Mouse (Mus musculus) limb, embryonic 13.5 days (tissue): ENCODE data around the gene Bcor. TPM values are rescaled to one million over a fixed set of nuclear protein-coding genes. Genes with fewer than 3 reads are reported as not detected.

Source experiments
- ATAC-seq: fragments of 200-750 bp; cut with Nextera tagmentation; 2 replicates; pipeline ENCODE4 v1.8.0; 2017; ENCODE audit warnings: low read depth, moderate number of reproducible peaks, moderate TSS enrichment; ENCODE audit not compliant: low FRiP score
- H3K27ac ChIP-seq: fragments of 300-500 bp; sonication (generic); 2 replicates; pipeline ENCODE4 v1.5.1; 2015; ENCODE audit warnings: inconsistent platforms, mild to moderate bottlenecking, moderate library complexity
- H3K27me3 ChIP-seq: fragments of 300-500 bp; sonication (generic); 2 replicates; pipeline ENCODE4 v1.6.1; 2015; ENCODE audit warnings: mild to moderate bottlenecking, inconsistent platforms
- H3K36me3 ChIP-seq: fragments of 300-500 bp; sonication (generic); 2 replicates; pipeline ENCODE4 v1.6.1; 2015; ENCODE audit warnings: inconsistent platforms, mild to moderate bottlenecking, moderate library complexity
- H3K4me1 ChIP-seq: fragments of 300-500 bp; sonication (generic); 2 replicates; pipeline ENCODE4 v1.6.1; 2015; ENCODE audit warnings: inconsistent platforms
- H3K4me2 ChIP-seq: fragments of 300-500 bp; sonication (generic); replicated peaks from 2 replicates; pipeline ENCODE4 v1.6.1; 2015; ENCODE audit warnings: inconsistent platforms, mild to moderate bottlenecking, moderate library complexity
- H3K4me3 ChIP-seq: fragments of 300-500 bp; sonication (generic); 2 replicates; pipeline ENCODE4 v1.5.1; 2015; ENCODE audit warnings: moderate library complexity, mild to moderate bottlenecking, inconsistent platforms
- H3K9ac ChIP-seq: fragments of 300-500 bp; sonication (generic); 2 replicates; pipeline ENCODE4 v1.6.1; 2015; ENCODE audit warnings: mild to moderate bottlenecking, inconsistent platforms
- H3K9me3 ChIP-seq: fragments of 300-500 bp; sonication (generic); 2 replicates; pipeline ENCODE4 v1.6.1; 2016; ENCODE audit warnings: inconsistent platforms
- WGBS: fragments of 180-500 bp; shearing (Covaris S2); methylation state at CpG from one replicate; pipeline ENCODE4 v1.1.7; 2015; 5-methylcytosine and 5-hydroxymethylcytosine counted together
- polyA plus RNA-seq: library from polyadenylated mRNA; unstranded; fragments of >200 nt; fragmentation: Nextera tagmentation; extraction: Ambion mirVana; gene quantifications from 2 replicates; pipeline ENCODE4 v1.2.1, GENCODE M21; 2015

Bcor gene
- 16.8 and 17.8 TPM in 2 replicates for polyA plus RNA-seq

DNA sequence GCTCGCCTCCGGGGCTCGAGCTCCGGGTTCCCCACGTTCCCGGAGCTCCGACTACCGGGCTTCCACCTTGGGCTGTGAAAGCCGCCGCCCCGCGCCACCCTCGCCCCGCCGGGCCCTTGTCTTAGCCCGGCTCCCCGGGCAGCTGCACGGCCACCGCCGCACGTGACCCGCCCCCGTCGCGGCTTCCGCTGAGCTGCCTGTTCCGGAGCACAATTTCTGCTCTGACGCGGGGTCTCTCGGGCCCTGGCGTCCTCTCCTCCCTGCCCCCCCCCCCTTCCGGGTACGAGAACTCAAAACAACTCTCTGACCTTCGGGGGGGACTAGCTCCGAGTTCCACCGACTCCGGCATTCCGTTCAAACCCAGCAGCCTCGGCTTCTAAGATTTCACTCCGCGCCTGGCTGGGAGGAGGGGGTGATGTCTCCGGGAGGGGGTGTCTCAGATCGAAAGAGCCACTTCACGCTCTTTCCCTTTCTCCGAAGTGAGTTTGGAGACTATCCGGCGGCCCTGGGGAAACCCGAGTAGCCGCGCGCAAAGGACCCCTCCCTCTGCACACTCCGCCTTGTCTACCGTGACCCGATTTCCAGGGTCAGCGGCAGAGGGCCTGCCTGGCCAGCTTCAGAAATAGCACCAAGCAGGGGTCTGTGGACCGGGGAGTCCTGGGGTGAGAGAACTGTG lies at the start of gene Bcor:
Gene Bcor, minus strand, starts transcription at position 375 of the 676 bp plus-strand sequence.
- Histone ChIP-seq H3K4me2 (peak within 1 kb of the TSS; percentile 64), H3K36me3 (no peaks in the 10 kb centered on the region), H3K4me3 (peak within 1 kb of the TSS; percentile 49), H3K27me3 (peaks cover 57% of the 10 kb centered on the region), H3K9ac (peak within 1 kb of the TSS; percentile 66), H3K9me3 (no peaks in the 10 kb centered on the region), H3K27ac (peak within 1 kb of the TSS; percentile 80), H3K4me1 (peaks cover 33% of the 10 kb centered on the region)
- 6% methylated on average over 52 of the region's 56 CpGs for WGBS
- peak; percentile 48 for ATAC-seq

DNA sequence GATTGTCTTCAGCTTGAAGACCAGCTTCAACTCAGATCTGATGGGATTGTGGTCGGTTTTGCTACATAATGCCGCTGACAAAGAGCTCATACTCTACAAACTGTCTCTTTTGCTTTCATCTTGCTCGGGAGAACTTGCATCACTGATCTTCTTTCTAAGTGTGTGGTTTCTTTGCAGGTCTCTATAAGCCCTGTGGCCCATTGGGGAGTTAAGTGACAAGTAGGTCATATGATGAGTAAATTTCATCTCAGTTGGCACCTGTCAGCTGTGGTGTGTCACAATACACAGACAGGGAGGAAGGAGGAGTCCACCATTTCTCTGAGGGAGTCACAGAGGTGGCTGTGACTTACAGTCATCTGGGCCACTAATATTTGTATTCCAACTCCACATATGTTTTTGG lies 42.8 kb upstream of the Bcor start:
- no peak overlapping the region for H3K27ac ChIP-seq
- H3K4me3 ChIP-seq: no peak overlapping the region
- WGBS: 86% methylated on average over 3 of the region's 3 CpGs
- H3K4me2 ChIP-seq: no peak overlapping the region
- no peak for ATAC-seq
- H3K27me3 ChIP-seq: peaks cover 2% of the 10 kb centered on the region; the same call in 1 of the 2 replicates
- H3K4me1 ChIP-seq: no peaks in the 10 kb centered on the region
- no peaks in the 10 kb centered on the region for H3K9me3 ChIP-seq
- no peak overlapping the region for H3K9ac ChIP-seq
- H3K36me3 ChIP-seq: no peaks in the 10 kb centered on the region

DNA sequence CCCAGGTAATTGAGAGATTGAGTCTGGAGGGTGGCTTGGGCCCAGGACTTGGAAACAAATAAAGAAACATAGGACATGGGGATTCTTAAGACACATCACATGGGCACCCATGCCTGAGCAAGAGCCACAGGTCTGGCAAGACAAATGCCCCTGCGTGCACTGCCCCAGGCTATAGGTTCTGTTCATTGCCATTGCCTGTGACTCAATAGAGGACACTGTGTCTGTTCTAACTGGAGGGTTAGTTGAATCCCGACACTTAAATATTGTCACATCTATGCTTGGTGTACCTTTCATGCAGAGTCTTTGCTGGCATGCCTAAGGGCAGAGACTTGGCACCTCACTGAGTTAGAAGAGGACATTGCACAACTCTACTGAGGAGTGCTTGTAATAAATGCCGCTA lies 41.0 kb upstream of the Bcor start:
- H3K4me2 ChIP-seq: no peak overlapping the region
- ATAC-seq: no peak
- no peak overlapping the region for H3K27ac ChIP-seq
- no peaks in the 10 kb centered on the region for H3K4me1 ChIP-seq
- H3K27me3 ChIP-seq: peaks cover 4% of the 10 kb centered on the region; the same call in 1 of the 2 replicates
- no peak overlapping the region for H3K9ac ChIP-seq
- no peaks in the 10 kb centered on the region for H3K9me3 ChIP-seq
- WGBS: 92% methylated on average over 3 of the region's 3 CpGs
- no peak overlapping the region for H3K4me3 ChIP-seq
- no peaks in the 10 kb centered on the region for H3K36me3 ChIP-seq

DNA sequence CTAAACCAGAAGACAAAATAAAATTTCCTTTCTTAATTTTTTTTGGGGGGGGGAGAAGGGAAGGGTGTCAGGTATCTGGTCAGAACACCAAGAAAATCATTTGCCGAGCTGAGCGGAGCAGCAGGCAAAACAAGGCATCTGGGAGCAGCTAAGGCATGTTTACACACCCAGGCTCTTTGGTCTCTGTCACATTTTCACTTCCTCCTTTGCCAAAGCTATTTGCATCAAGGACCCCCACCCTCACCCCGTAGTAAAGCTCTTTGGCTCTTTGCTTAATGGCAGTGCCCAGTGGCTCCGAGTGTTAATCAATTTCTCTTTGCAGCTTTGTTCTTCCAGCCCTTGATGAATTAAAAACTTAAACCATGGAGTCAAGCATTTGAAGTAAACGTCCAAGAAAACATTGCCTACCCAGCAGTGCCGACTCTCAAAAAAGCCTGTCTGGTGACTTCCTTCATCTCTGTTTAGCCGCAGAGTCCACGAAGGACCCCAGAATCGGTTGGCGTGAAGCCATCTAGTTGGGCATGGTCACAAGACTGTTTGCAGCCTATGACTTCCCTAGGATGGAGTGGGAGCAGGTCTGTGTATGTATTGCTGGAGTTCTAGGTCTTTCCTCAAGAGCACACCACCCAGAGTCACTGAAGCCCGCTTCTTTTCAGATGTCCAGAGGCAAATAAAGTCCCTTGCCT lies 35.2 kb upstream of the Bcor start:
- Histone ChIP-seq H3K36me3 (no peaks in the 10 kb centered on the region), H3K9me3 (no peaks in the 10 kb centered on the region), H3K4me2 (no peak overlapping the region), H3K27me3 (peaks cover 13% of the 10 kb centered on the region; the same call in 1 of the 2 replicates), H3K4me1 (no peaks in the 10 kb centered on the region), H3K27ac (no peak overlapping the region), H3K9ac (no peak overlapping the region), H3K4me3 (no peak overlapping the region)
- ATAC-seq: no peak
- WGBS: 67% methylated on average over 11 of the region's 11 CpGs

DNA sequence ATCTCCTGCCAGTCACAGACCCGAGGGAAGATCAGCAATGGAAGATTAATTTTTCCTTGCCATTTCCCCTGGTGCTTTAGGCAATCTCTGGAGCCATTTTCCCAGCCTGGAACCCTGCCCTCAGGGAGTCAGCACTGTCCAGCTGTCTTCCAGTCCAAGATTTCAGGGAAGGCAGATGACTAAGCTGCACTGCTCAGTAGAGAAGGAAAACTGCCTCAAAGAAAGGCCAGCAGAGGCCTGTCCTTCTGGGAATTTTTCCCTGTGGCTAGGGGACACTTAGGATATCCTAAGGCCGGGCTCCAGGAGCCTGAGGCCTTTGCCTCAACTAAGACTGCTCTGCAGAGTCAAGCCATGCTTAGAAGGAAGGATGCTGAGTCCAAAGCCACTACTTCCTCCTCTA lies 32.2 kb upstream of the Bcor start:
- no peak overlapping the region for H3K4me3 ChIP-seq
- H3K36me3 ChIP-seq: no peaks in the 10 kb centered on the region
- no peak overlapping the region for H3K4me2 ChIP-seq
- 81% methylated on average over 2 of the region's 2 CpGs for WGBS
- no peak for ATAC-seq
- H3K27me3 ChIP-seq: peaks cover 13% of the 10 kb centered on the region; the same call in 1 of the 2 replicates
- no peaks in the 10 kb centered on the region for H3K4me1 ChIP-seq
- H3K9ac ChIP-seq: no peak overlapping the region
- no peak overlapping the region for H3K27ac ChIP-seq
- no peaks in the 10 kb centered on the region for H3K9me3 ChIP-seq

DNA sequence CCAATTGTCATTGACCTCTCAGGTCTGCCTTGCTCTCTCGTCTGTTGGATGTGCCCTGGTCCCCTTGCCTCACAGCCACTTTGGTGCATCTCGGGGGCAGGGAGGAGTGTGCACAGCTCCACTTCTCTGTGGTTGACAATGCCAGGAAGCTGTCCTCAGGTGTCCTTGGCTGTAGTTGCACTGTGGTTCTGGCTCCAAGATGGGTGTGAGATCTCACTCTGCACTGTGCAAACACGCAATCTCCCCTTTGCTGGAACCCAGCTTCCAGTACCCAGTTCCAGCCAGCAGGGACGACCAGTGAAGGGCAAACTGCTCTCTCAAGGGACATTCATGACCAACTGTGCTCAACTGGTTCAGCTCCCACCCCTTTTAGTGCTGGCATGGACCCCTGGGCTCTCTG lies 29.4 kb upstream of the Bcor start:
- ATAC-seq: no peak
- Histone ChIP-seq H3K27me3 (peaks cover 7% of the 10 kb centered on the region; the same call in 1 of the 2 replicates), H3K36me3 (no peaks in the 10 kb centered on the region), H3K4me2 (no peak overlapping the region), H3K4me1 (no peaks in the 10 kb centered on the region), H3K27ac (no peak overlapping the region), H3K4me3 (no peak overlapping the region), H3K9me3 (no peaks in the 10 kb centered on the region), H3K9ac (no peak overlapping the region)
- WGBS: 74% methylated on average over 4 of the region's 4 CpGs

DNA sequence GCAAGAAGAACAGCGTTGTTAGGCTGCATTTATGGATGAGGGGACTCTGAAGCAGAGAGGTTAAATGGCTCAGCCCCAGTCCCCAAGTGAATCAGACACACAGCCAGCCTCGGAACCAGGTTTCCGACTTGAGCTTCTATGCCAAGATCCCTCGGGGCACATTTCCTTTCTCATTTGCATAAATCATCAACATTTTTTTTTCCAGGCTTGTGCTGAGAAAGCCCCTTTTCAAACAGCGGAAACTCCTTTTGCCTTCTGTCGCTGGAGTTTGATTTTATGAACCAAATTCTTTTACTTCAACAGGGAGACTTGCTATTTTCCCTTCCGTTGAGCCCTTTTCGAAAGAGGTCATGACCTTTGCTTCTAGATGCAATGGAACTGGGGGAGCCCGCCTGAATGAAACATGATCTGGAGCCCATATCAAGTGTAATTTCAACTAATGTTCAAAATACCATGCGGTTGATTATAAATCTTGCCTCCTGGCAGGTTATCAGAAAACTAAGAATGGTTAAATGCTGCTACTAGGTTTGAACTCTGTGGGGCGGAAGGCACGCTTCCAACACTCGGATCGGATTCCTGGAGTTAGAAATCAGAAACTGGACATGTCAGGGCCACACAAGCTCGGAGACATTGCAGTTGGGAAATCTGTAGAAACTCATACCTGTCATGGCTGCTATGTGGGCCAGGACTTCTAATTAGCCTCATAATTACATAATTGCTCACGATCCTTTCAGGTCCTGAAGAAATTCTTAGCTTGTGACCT lies 15.2 kb upstream of the Bcor start:
- peaks cover 16% of the 10 kb centered on the region for H3K4me1 ChIP-seq
- no peaks in the 10 kb centered on the region for H3K9me3 ChIP-seq
- H3K27me3 ChIP-seq: peaks cover 9% of the 10 kb centered on the region; the same call in 1 of the 2 replicates
- H3K9ac ChIP-seq: no peak overlapping the region
- H3K4me3 ChIP-seq: no peak overlapping the region
- H3K27ac ChIP-seq: no peak overlapping the region
- no peaks in the 10 kb centered on the region for H3K36me3 ChIP-seq
- 29% methylated on average over 16 of the region's 16 CpGs for WGBS
- peak overlapping the region; percentile 19; the same call in 1 of the 2 replicates for H3K4me2 ChIP-seq
- peak; percentile 28; the same call in 1 of the 2 replicates for ATAC-seq

DNA sequence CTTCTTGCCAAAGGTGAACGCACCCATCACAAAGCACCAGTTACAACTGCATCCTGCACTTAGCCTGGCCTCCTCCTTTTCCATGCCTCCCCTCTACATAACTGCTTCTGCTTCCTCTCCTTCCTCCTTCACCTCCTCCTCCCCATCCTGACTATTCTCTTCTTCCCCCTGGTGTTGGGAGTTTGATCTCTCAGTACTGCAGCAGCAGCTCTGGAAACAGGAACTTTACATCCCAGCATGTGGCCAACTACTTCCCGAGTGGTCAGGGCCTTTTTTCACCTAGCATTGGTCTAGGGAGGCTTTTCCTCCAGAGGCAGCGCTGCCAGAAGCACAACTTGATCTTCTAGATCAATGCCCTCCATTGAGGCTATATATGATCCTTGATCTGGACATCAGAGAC lies 10.0 kb upstream of the Bcor start:
- Histone ChIP-seq H3K27me3 (peaks cover 14% of the 10 kb centered on the region; the same call in 1 of the 2 replicates), H3K9ac (no peak overlapping the region), H3K9me3 (no peaks in the 10 kb centered on the region), H3K36me3 (no peaks in the 10 kb centered on the region), H3K4me2 (no peak overlapping the region), H3K4me3 (no peak overlapping the region), H3K27ac (no peak overlapping the region), H3K4me1 (peaks cover 13% of the 10 kb centered on the region)
- ATAC-seq: no peak
- 48% methylated on average over 3 of the region's 3 CpGs for WGBS

DNA sequence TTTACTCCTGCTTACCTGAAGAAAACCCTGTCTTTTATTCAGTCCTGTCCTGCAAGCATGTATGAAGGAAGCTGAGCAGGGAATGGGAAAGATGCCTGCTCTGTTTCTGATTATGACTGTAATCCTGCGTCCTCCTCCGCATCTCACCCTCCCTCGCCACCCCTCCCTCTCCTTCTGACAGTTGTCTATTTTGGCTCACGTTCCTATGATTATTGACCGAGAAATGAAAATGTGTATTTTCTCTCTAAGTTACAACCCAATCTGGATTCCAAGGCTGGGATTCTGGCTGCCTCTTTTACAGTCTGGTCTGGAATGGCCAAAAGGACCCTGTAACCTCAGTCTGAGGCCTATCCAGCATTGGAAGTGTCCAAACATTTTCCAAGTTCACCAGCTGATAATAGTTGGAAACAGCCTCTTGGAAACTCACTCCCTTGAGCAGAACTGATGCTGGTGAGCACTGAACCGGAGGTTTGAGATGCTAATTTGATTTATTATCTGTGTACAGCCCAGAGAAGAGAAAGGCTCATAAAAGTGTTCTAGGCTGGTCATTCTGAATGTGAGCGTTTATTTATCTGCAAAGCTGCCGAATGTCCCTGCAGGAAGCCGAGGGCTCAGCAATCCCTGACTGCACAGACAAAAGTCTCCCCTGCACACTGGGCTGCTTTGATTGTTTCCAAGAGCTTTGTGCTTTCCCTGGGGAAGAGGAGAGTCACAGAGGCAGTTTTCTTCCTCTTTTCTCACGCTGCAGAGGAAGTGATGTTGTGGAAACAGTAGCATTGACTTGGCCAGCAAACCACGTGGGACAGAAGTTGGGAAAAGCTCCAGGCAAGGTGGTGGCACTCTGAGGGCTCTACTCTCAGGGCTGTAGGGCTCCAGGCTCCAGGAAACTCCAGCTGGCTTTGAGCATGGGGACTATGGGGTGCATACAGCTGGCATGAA lies 4.7 kb upstream of the Bcor start:
- H3K9me3 ChIP-seq: no peaks in the 10 kb centered on the region
- H3K9ac ChIP-seq: no peak overlapping the region
- no peak overlapping the region for H3K4me2 ChIP-seq
- 37% methylated on average over 11 of the region's 11 CpGs for WGBS
- no peak overlapping the region for H3K4me3 ChIP-seq
- no peak overlapping the region for H3K27ac ChIP-seq
- no peaks in the 10 kb centered on the region for H3K36me3 ChIP-seq
- ATAC-seq: 0 out of 2 replicates have a peak, but pooled peaks have one; percentile 19
- H3K4me1 ChIP-seq: 0 out of 2 replicates have a peak, but pooled peaks cover 9% of the 10 kb centered on the region
- peaks cover 10% of the 10 kb centered on the region for H3K27me3 ChIP-seq

DNA sequence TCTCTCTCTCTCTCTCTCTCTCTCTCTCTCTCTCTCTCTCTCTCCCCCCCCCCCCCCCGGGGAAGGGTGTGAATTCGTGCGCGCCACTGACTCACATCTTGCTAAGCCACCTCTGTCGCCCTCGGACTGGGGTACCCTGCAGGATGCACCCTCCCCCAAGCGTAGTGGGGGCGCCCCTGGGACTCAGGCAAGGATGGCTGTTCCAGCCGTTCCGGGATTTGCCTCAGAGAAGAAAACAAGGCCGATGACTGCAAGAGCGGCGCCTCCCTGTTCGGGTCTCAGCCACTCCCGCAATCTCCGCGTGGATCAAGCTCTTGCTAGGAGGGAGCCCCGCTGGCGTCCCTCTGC lies 647 bp downstream of the Bcor start:
- no peaks in the 10 kb centered on the region for H3K9me3 ChIP-seq

DNA sequence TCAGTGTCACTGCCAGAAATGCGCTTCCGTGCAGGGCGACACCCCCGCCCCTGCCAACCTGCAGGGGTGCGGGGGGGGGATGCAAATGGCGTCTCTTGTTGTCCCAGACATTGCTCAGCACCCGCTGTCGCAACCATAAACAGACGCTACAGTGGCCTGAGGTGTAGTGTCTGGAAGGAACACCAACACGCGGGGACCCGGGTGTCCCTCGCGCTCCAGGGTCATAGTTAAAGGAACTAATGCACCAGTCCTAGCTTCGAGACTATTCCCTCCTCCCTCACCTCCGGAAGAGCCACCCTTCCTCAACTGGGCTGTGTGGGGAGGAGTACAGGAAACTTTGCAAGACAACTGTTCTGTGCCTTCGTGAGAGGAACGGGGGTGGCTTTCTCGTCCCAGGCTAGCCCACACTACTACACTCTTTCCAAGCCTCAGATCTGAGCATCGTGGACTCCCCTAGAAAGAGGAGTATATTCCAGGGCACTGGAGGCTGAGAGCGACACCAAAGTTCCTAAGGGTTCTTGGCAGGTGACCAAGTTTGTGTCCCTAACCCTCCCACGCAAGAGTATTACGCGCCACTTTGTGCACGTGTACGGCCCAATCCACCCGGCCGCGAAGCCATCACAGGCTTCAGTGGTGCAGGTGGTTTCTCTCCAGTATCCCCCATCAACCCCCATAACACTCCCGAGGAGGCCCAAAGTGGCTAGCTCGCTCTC lies 1.2 kb downstream of the Bcor start:
- WGBS: 6% methylated on average over 30 of the region's 31 CpGs
- Histone ChIP-seq H3K4me2 (peak overlapping the region; percentile 64), H3K4me3 (peak overlapping the region; percentile 49), H3K9me3 (no peaks in the 10 kb centered on the region), H3K36me3 (no peaks in the 10 kb centered on the region), H3K9ac (peak overlapping the region; percentile 66), H3K27me3 (peaks cover 67% of the 10 kb centered on the region), H3K27ac (peak overlapping the region; percentile 80; the same call in 1 of the 2 replicates), H3K4me1 (peaks cover 34% of the 10 kb centered on the region)
- ATAC-seq: no peak

More for the DNA sequence above, 647 bp downstream of the Bcor start:
- peaks cover 63% of the 10 kb centered on the region for H3K27me3 ChIP-seq
- peaks cover 34% of the 10 kb centered on the region for H3K4me1 ChIP-seq
- H3K9ac ChIP-seq: peak overlapping the region; percentile 66
- 6% methylated on average over 14 of the region's 19 CpGs for WGBS
- H3K4me2 ChIP-seq: peak overlapping the region; percentile 64
- peak overlapping the region; percentile 80 for H3K27ac ChIP-seq
- no peak for ATAC-seq
- no peaks in the 10 kb centered on the region for H3K36me3 ChIP-seq
- H3K4me3 ChIP-seq: peak overlapping the region; percentile 49
